Mouse (Mus musculus) ES-E14 (cell line): ENCODE data around the gene Cdk4.

Experiments used
- MAFK ChIP-seq: IDR thresholded peaks from 2 replicates; pipeline ENCODE4 v1.6.1; 2014; ENCODE audit warnings: mild to moderate bottlenecking, low read depth, low read length, inconsistent platforms; ENCODE audit not compliant: insufficient read depth
- ZNF384 ChIP-seq: IDR thresholded peaks from 2 replicates; pipeline ENCODE4 v1.6.1; 2012; ENCODE audit warnings: low read depth, low read length, inconsistent platforms

DNA sequence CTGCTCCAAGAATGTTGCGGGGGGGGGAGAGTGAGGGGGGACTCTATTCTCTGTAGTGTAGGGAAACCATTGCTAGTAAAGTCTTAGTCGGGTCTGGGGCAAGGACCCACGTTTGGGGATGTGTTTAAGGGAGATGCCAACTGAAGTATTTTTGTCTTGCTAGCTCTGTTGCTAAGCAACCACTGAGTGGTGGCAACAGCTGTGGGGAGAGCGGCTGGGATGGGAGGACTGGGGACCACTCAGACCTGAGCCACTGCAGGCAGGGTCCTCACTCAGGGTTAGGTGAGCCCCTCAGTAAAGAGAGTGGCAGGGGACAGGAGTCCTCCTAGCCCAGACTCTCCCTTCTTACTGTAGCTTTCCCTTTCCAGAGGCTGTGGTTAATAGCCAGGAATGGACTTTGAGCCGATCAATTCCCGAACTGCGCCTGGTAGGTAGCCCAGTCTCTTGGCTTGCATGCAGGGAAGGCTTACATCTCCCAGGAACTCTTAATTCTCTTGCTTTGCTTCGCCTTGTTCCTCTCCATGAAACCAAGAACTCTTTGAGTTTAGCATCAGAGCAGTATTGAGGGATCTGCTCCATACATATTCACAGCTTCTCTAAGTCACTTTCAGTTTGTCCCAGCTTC, 18.8 kb downstream of the Cdk4 start:
- no peak for TF ChIP-seq MAFK
- TF ChIP-seq ZNF384 = no peak
